Mouse (Mus musculus) ES-E14 (cell line): ENCODE data around the gene Gm2016. TPM values are rescaled to one million over a fixed set of nuclear protein-coding genes. Genes with fewer than 3 reads are reported as not detected.
"Not testable (repeated sequence)": the region's sequence is repeated elsewhere in the genome, so short reads cannot be mapped to it uniquely, and the experiment has no call there.

Experiments
- DNase-seq: peaks from one replicate; pipeline ENCODE4 v3.0.0-alpha.2; 2013; ENCODE audit warnings: low read depth, low spot score
- H3K27ac ChIP-seq: 2 replicates; pipeline ENCODE4 v1.5.1; 2012; ENCODE audit warnings: low read depth, mild to moderate bottlenecking, low read length, moderate library complexity, mixed read lengths; ENCODE audit not compliant: poor library complexity, insufficient read depth, severe bottlenecking
- H3K36me3 ChIP-seq: 2 replicates; pipeline ENCODE4 v1.6.1; 2012; ENCODE audit warnings: mild to moderate bottlenecking, low read length, moderate library complexity, mixed read lengths; ENCODE audit not compliant: control insufficient read depth, poor library complexity, insufficient read depth, severe bottlenecking
- H3K4me1 ChIP-seq, 2 experiments: fragments of 150-350 bp in 1 of 2; sonication (generic) in 1 of 2; 2 replicates each; pipeline ENCODE4 v1.6.1; 2012; ENCODE audit warnings: low read length in 2 of 2, mild to moderate bottlenecking in 1 of 2, mixed read lengths in 1 of 2; ENCODE audit not compliant: control insufficient read depth in 2 of 2, insufficient read depth in 2 of 2, poor library complexity in 1 of 2
- H3K4me3 ChIP-seq, 2 experiments: fragments of 150-350 bp in 1 of 2; sonication (generic) in 1 of 2; 2 replicates each; pipeline ENCODE4 v1.5.1; 2012; ENCODE audit warnings: low read length in 2 of 2, low read depth in 1 of 2, mild to moderate bottlenecking in 1 of 2, mixed read lengths in 1 of 2; ENCODE audit not compliant: insufficient read depth in 1 of 2, poor library complexity in 1 of 2, severe bottlenecking in 1 of 2
- H3K9ac ChIP-seq: 2 replicates; pipeline ENCODE4 v1.6.1; 2012; ENCODE audit warnings: low read depth, mild to moderate bottlenecking, low read length, mixed read lengths; ENCODE audit not compliant: poor library complexity, insufficient read depth, severe bottlenecking
- H3K9me3 ChIP-seq: fragments of 150-350 bp; sonication (generic); 2 replicates; pipeline ENCODE4 v1.6.1; 2012; ENCODE audit warnings: low read depth, mild to moderate bottlenecking, low read length; ENCODE audit not compliant: control insufficient read depth, insufficient read depth
- in situ Hi-C, 2 experiments: fragments of 600-800 bp; cut with MboI; formaldehyde crosslinking; loops; one replicate each; pipeline ENCODE4 v1.15.1; 2025; ENCODE audit warnings: low sequenced_read_pairs in 2 of 2, inconsistent platforms in 1 of 2; ENCODE audit not compliant: unreplicated experiment in 2 of 2
- total RNA-seq: library from RNA; depleted of rRNA; stranded (reverse); fragments of 300-350 nt; gene quantifications from 2 replicates; pipeline ENCODE4 v1.2.3, GENCODE M21; 2012; rRNA removed

The Gm2016 gene
- total RNA-seq, 1 experiment = 44.0 TPM

- in situ Hi-C loops = loop anchor here in 1 of 2 experiments (10.0 kb wide), 1 partner anchor 405 kb away; the partner anchor contains the start of gene Gm8300
- H3K9ac ChIP-seq, H3K27ac ChIP-seq, H3K36me3 ChIP-seq, DNase-seq, H3K4me3 ChIP-seq, H3K9me3 ChIP-seq, H3K4me1 ChIP-seq: not testable (repeated sequence)
These were observed 45.8 kb downstream of the Gm2016 start, which contains the start of gene Gm2035 for GRCm38 (mm10) chr12:87919721-87920120. Gm2035 (minus strand) TSS chr12:87919857.

Other genes with a start within 250 kb of the Gm2016 start
- not detected in 2 replicates for gene Gm16381, start 229.5 kb upstream of the Gm2016 start, total RNA-seq
- gene Gm21319, start 98.3 kb upstream of the Gm2016 start, total RNA-seq = 0.36 and 0.48 TPM in 2 replicates
- gene Gm21936, start 78.6 kb upstream of the Gm2016 start, total RNA-seq = 8.9 and 15.6 TPM in 2 replicates
- gene BB287469, start 57.5 kb upstream of the Gm2016 start, total RNA-seq = 2.5 and 2.8 TPM in 2 replicates
- not detected in 2 replicates for gene Gm2001, start 31.7 kb upstream of the Gm2016 start, total RNA-seq
- 28.2 and 44.4 TPM in 2 replicates for gene Gm2022, start 21.3 kb downstream of the Gm2016 start, total RNA-seq
- gene Gm2035, start 45.8 kb downstream of the Gm2016 start, total RNA-seq = 1.4 and 1.7 TPM in 2 replicates
- 0.26 TPM in 1 of 2 replicates, not detected in the other for gene Gm2042, start 80.0 kb downstream of the Gm2016 start, total RNA-seq
- gene Gm2075, start 137.8 kb downstream of the Gm2016 start, total RNA-seq = not detected in 2 replicates
- gene Gm6803, start 144.7 kb downstream of the Gm2016 start, total RNA-seq = not detected in 2 replicates
- 3.2 and 3.3 TPM in 2 replicates for gene Gm2056, start 152.9 kb downstream of the Gm2016 start, total RNA-seq
- gene Gm16368, start 209.6 kb downstream of the Gm2016 start, total RNA-seq = 3.9 and 5.3 TPM in 2 replicates